Mouse (Mus musculus): ENCODE measurements around the gene Lcn5.
A peak's percentile ranks its signal among the peaks of the same experiment; 100 is the strongest.

Gene Lcn5

GRCm38 (mm10) chr2:25657652-25658051 lies at the start of gene Lcn5:
Lcn5 (plus strand) TSS chr2:25657952.
- DNase-seq (ENCODE audit: low spot score), result no peak

DNA sequence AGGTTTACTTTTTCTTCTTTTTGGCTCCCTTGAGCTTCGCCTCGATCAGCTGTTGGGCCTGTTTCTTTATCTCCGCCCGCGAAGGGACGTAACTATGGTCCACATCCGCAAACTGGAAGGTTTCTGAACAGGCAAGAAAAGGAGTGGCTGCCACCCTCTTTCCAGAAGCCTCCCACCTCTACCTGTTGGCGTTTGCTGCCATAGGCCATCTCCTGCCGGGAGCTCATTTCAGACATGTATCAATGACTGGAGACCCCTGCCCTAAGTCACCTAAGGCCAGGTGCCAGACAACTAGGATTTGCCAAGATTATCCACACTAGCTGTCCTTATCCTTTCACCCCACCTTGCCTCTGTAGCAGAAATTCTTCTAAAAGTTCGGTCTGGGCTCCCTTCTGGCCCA lies 49.1 kb upstream of the Lcn5 start:
- no peak for DNase-seq (ENCODE audit: low spot score)

DNA sequence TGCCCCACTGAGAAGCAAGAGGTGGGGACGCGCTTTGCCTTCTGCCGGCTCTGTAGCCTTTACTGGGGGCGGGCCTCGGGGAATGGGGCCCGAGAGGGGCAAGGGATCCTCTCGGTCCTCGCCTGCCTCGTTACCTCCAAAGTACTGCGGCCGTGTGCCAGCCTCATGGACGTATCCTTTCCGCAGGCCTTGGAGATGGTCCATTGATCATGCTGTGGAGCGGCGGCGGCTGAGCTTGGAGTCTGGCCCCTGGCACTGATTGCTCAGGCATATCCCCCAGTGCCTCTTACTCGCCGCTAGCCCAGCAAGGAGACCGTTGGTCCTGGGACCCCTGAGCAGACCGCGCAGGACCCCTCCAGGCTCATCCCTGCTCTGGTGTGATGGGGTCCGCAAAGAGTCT lies 41.4 kb upstream of the Lcn5 start:
- no peak for DNase-seq (ENCODE audit: low spot score)

DNA sequence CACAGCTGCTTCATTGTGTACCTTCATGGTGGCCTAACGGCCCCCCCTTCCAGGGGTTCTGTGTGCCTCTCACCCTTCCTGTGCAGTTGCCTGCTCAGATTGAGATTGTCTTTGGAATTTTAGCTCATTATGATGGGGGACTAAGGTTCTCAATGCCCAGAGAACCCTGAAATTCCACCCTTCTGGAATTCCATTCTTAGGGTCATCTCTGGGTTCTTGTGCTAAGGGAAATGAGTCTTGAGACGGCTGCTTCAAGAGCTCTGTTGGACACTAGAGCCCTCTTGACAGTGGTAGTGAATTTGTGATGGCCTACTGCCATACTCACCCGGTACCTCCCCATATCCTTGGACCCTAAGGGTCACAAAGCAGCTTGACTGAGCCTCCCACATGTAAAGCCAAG lies 40.2 kb upstream of the Lcn5 start, which contains the start of gene Ccdc183:
Gene Ccdc183 (minus strand): TSS at position 101 of the 400 bp plus-strand sequence.
- DNase-seq (ENCODE audit: low spot score), result no peak

- no peak for DNase-seq (ENCODE audit: low spot score)
These were observed 37.4 kb upstream of the Lcn5 start for GRCm38 (mm10) chr2:25620386-25620785.

DNA sequence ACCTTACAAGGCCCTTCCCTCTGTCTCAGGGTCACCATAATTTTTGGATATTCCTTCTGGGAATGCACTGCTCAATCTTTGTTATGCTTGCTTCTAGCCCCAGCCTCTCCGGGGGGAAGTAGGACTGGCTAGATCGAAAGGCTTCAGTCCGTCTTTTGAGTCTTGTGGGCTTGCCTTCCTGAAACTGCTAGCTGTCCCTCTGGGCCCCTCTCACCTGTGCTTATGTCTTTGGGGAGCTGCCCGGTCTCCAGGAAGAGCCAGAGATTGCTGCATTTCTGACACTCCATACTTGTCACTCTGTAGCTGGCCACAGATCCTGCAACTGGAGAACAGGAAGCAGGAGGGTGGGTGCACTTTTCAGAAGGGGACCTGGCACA lies 36.9 kb upstream of the Lcn5 start:
- DNase-seq (ENCODE audit: low spot score), result no peak

DNA sequence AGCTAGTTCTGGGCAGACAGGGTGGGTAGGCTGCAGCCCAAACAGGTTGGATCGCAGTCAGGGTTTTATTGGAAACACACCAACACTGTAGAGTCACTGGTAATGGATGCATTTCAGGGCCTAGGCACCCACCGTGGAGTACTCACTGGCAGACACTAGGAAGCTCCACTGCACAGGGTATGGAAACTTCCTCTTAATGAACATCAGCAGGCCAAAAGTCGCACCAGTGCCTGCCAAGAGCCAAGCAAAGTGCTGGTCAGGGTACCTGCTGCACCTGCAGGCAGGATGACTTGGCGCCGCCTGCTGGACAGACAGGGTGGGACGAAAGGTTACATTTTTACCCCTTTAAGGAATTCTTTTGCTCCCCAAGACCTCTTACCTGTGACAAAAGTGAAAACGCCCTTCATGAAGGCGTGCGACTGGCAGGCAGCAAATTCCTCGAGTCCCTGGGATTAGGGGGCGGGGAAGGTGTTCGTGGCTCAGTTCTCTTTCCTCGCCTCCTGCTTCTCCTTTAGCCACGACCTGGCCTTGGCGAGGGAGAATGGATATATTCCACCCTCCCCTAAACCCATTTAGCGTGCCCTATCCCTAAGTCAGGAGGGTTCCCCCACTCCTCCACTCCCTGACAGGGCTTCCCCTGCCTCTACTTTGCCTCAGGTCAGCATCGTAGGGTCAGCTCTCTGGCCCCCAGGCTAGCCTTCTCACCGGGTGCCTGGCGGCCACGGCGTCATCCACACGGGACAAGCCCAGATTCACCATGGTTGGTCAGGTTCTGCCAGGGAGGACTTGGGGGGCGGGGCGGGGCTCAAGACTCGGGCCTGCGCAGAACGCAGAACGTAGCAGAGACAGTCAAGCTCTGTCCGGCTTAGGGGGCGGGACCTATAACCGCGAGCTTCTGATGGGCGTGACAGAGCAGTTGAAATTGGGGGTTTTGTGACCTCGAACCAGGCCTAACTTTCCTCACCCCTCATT lies 36.2 kb upstream of the Lcn5 start, which contains the start of gene Tmem141:
Gene Tmem141 (minus strand): TSS at position 777 of the 972 bp plus-strand sequence.
- DNase-seq (ENCODE audit: low spot score), result peak; percentile 91

GRCm38 (mm10) chr2:25625986-25626385 lies 31.8 kb upstream of the Lcn5 start:
- no peak for DNase-seq (ENCODE audit: low spot score)

DNA sequence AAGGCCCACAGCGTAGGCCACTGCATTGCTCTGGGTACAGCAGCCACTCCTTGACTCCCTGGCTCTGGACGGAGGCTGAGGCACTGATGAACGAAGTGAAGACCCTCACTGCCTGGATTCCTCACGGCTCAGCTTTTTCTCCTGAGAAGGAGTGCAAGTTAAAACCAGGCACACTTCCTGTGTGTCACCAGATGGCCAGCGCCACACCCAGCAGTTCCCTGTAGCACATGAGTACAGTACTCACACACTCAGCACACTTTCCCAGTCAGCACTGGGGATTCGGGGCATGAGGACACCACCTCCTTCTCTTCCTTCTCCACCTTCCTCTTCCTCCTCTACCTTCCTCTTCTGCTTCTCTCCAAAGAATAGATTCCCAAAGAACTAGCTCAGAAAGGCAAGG lies 29.9 kb upstream of the Lcn5 start, which contains the start of gene Fcna:
Gene Fcna (minus strand): TSS at position 220 of the 400 bp plus-strand sequence.
- DNase-seq (ENCODE audit: low spot score), result no peak

GRCm38 (mm10) chr2:25628738-25629137 lies 29.0 kb upstream of the Lcn5 start:
- no peak for DNase-seq (ENCODE audit: low spot score)

DNA sequence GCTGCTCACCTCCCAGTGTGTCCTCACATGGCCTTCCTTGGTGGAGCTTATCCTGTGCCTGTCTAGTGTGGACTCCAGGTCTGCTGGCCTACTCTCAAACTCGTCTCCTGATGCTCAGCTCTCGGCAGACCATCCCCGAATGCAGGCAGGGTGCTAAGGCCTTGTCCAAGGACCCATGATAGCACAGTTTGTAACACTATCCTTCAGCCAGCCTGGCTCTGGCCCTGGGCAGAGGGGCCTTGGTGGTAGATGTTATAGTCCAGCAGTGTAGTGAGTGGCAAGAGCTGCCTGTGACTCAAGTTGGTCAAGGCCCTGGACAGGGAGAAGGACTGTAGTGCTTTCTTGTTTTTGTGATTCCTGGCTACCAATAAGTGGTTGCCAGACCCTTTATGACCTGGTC lies 24.1 kb upstream of the Lcn5 start:
- DNase-seq (ENCODE audit: low spot score), result no peak

DNA sequence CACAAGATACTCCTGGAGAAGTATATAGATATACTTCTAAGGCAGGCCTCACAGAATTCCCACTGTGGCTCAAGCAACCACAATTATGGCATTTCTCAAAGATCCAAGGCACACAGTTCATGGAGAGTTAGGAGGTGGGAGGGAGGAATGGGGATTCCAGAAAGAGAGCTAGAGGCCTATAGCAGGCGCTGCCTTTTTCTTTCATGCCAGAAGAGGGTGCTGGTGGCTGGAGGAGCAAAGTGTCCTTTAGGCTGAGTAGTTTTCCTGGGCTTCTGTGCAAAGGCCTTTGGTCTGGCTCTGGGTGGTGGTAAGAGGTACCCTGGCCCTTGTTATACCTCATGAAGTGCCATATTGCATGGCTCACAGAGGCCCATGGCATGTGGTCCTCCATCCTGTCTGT lies 23.7 kb upstream of the Lcn5 start:
- peak; percentile 17 for DNase-seq (ENCODE audit: low spot score)

- peak; percentile 76 for DNase-seq (ENCODE audit: low spot score)
These were observed 17.9 kb upstream of the Lcn5 start for GRCm38 (mm10) chr2:25639890-25640289.

- no peak for DNase-seq (ENCODE audit: low spot score)
These were observed 4.8 kb upstream of the Lcn5 start, which contains the start of gene Lcn8 for GRCm38 (mm10) chr2:25652902-25653301. Lcn8 (plus strand) TSS chr2:25653120.

DNA sequence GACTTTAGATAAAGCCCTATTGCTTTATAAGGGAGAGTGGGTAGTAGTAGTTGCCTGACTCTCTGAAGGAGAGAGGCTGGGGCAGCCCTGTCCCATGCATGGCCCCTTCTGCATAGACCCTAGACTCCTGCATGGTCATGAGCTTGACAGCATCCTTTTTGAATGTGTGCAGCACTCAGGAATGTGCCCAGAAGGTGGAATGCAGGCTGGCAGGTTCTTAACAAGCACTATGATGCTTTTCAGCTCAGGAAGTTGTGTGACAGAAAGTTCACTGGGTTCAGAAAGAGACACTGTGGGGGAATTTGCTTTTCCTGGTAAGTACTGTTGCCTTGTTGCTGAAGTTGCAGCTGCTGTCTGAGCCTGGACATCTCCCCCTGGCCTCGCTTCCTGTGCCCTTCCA lies 3.2 kb upstream of the Lcn5 start:
- DNase-seq (ENCODE audit: low spot score), result peak; percentile 3

DNA sequence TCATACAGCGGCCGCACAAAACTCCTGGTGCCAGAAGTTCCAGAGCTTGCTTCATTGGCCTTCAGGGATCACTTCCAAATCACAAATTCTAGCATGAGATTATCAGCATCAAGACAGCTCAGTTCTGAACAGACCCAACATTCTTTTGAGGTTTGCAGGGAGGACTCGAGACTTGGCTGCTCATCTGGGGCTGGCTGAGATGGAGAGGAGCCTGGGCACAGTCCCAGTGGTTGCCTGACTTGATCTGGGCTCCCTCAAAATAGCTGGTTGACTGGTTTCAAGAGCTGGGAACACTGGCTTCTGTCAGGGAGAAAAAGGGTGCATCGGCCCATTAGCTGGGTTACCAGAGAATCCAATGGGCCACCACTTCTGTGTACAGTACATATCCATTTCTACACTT lies 1.1 kb upstream of the Lcn5 start:
- DNase-seq (ENCODE audit: low spot score), result no peak

DNA sequence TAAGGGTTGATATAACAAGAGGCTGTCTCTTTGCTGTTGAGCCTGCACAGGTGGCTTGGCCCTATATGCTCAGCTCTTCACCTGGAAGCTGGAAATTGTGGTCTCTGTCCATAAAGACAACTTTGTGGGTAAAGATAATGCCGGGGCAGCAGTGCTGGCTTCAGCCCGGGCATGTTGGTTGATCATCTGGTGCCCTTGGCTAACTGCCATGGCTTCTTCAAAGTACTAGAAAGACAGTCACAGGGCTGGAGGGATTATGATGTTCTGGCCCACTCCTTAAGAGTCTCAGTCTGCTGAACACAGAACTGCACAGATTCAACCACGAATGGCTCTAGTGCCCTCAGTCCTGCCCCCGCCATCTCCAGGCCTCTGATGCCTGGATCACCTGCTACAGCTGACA lies 506 bp upstream of the Lcn5 start:
- no peak for DNase-seq (ENCODE audit: low spot score)

- DNase-seq (ENCODE audit: low spot score), result no peak
These were observed 2.5 kb downstream of the Lcn5 start for GRCm38 (mm10) chr2:25660279-25660678.

DNA sequence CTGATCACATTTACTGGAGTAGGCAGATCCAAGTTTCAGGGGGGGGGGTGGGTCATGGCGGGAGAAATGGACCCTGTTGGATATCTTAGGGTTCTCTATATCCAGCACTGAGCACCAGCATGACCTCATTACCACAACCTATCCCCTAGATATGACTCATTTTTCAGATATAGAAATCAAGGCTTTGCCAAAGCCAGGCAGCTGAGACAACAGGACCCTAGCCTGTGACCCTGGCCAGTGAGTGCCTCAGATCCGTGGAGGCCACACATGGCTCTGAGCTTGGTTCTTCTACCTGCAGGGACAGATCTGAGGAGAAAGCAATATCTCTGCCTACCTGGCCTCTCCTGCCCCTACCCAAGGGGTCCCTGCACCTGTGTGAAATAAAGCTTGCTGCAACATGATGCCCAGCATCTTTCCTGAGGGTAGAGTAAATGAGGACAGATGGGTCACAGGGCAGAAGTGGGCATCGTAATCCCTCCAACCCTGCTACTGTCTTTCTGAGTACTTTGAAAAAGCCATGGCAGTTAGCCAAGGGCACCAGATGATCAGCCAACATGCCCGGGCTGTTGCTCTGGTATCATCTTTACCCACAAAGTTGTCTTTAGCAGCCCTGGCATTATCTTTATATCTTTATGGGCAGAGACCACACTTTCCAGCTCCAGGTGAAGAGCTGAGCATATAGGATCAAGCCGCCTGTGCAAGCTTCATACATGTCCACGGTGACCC lies 3.7 kb downstream of the Lcn5 start:
- DNase-seq (ENCODE audit: low spot score), result no peak

GRCm38 (mm10) chr2:25663511-25663910 lies 5.8 kb downstream of the Lcn5 start:
- peak; percentile 68 for DNase-seq (ENCODE audit: low spot score)

DNA sequence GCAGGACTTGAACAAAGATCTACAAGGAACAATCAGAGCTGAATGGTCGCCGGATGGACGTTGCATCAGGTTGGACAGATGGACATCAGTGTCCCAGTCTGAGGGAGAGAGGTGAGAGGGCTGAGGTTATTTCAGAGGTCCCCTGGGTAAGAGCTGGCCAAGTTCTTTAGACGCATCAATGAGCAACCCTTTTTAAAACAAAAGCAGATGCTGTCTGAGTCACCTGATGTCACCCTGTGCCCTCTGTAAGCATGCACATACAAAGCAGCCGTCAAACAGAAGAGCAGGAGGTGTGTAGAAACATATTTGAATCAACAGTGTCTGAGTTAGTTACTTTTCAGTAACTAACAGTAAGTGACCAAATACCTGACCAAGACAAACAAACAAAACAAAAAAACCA lies 6.4 kb downstream of the Lcn5 start:
- DNase-seq (ENCODE audit: low spot score), result no peak

GRCm38 (mm10) chr2:25666516-25666915 lies 8.8 kb downstream of the Lcn5 start:
- no peak for DNase-seq (ENCODE audit: low spot score)

DNA sequence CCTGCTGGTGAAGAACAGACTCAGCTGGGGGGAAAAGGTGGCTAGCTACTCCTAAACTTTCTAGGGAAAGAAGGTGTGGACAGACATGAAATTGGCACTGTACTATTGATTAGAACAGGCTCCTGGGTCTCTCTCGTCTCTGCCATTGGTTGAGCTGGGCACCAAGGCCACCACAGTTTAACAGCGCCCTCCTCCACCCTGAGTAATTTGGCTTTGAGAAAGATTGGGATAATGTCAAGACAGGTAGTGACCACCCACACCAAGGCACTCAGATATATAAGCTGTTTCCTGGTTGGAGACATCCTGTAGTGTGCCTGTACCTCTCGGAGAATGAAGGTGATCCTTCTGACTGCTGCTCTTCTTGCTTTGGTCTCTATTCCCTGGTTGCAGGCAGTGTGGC lies 18.7 kb downstream of the Lcn5 start, which contains the start of gene Lcn6:
Gene Lcn6 (plus strand): TSS at position 301 of the 400 bp plus-strand sequence.
- no peak for DNase-seq (ENCODE audit: low spot score)

Measured in embryo, embryonic 10.5 days (tissue).